Mouse (Mus musculus): Measurements from ENCODE around the gene Supt6. TPM values are rescaled to one million over a fixed set of nuclear protein-coding genes. Genes with fewer than 3 reads are reported as not detected.

Supt6 gene
- polyA plus RNA-seq (2017; shearing (Covaris generic)) = 10 to 100 TPM; 35.7 to 38.9 TPM

DNA sequence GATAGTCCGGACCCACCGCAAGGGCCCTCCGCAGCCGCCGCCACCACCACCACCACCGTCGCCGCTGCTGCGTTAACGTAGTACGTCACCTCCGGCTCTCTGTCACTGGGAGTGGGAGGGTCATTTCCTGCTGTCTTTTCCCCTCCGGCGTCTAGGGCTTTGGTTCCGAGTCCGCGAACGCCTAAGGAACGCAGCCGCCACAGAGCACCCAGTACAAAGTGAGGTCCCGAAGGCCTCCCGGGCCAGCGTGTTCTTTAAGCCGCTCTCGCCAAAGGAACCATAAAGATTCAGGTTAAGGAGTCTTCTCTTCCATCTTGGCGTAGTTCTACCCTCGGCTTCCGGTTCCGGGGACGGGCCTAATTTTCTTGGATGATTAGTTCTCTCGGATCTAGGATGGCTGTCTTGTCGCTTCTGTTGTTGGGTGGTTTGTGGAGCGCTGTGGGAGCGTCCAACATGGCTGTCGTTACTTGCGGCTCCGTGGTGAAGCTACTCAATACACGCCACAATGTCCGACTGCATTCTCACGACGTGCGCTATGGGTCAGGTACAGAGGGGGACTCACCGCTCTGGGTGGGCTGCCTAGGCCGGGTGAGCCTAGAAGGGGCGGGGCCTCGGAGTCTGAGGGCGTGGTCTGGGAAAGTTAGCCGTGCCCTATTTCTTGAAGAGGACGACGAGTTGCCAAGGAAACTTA lies at the start of gene Supt6, which contains the start of gene Sdf2:
Supt6 (minus strand) TSS at position 361 of the 691 bp plus-strand sequence.
Sdf2 (plus strand) TSS at position 120 of the 691 bp plus-strand sequence.

DNA sequence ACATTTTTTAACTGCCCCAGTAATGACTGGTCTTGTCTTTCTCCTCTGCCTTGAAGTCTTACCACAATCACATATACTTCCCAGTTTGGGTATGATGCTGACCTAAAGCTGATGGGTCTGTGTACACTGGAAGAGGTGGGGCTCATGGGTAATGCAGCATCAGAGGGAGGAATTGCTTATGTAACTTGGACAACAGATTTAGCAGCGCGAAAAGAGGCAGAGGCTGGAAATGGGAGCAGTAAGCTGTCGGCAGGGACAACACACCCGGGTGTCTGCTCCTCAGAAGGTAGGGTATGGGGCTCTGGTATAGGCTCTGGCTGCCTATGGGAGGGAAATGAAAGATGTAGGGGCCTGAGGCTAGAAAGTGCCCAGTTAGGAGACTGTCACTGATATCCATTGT lies 44.9 kb upstream of the Supt6 start, which contains the start of gene BC030499:
BC030499 (plus strand) TSS at position 188 of the 400 bp plus-strand sequence.

DNA sequence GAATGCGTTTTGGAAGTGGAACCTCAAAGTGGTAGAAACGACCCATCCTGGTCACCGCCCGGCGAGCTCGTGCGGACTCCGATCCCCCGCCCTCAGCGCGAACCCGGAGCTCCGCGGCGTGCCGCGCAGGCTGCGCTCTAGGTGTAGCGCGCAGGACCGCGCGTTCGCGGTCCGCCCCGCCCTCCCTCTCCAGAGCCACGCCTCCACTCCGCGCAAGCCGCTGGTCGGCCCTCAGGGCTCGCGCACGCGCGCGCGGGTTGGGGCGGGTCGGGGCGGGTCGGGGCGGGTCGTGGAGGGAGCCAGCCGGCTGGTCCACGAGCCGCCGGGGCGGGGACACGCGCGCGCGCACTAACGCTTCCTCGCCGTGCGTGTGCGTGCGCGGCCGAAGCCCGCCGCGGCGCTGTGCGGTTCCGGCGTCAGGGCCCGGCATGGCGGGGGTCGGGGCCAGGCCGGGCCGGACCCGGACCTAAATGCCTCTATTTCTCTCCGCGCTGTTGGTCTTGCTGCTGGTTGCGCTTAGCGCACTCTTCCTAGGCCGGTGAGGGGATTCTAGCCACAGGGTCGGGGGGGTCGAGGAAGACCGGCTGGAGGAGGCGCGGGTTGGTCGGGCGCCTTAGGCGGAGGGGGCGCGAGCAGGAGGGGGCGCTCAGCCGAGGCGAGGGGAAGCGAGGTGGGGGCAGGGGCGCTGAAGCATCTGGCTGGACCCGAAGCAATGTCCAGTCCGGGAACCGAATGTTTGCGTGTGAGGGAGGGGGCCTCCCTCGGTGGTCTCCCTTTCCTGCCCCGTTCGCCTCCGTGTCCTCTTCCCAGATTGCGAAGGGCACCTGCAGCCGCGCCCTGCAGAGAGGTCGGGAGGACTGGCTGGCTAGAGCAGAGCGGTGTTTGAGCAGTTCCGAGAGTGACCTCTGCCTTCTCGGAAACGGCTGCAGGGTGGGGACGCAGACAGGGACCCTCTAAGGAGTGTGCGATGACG lies 15.9 kb upstream of the Supt6 start, which contains the start of gene 2610507B11Rik:
2610507B11Rik (plus strand) TSS at position 373 of the 973 bp plus-strand sequence.

DNA sequence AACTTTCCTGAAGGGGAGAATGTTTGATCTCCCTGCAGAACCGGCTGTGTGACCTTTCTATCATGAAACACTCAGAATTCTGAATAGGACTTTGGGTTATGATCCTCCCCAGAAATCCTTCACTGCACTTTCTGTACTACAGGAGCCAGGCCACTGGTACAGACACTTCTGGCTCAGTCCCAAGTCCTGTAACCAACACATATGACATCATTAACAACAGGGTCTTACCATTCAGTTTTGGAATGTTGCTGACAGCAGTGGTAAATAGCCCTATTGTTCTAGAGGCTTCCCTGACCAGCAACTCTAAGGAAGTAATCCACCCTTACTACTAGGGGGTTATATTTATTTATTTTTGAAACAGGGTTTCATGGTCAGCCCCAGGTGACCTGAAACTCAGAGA lies 52.7 kb downstream of the Supt6 start, which contains the start of gene Proca1:
Proca1 (plus strand) TSS at position 280 of the 400 bp plus-strand sequence.

DNA sequence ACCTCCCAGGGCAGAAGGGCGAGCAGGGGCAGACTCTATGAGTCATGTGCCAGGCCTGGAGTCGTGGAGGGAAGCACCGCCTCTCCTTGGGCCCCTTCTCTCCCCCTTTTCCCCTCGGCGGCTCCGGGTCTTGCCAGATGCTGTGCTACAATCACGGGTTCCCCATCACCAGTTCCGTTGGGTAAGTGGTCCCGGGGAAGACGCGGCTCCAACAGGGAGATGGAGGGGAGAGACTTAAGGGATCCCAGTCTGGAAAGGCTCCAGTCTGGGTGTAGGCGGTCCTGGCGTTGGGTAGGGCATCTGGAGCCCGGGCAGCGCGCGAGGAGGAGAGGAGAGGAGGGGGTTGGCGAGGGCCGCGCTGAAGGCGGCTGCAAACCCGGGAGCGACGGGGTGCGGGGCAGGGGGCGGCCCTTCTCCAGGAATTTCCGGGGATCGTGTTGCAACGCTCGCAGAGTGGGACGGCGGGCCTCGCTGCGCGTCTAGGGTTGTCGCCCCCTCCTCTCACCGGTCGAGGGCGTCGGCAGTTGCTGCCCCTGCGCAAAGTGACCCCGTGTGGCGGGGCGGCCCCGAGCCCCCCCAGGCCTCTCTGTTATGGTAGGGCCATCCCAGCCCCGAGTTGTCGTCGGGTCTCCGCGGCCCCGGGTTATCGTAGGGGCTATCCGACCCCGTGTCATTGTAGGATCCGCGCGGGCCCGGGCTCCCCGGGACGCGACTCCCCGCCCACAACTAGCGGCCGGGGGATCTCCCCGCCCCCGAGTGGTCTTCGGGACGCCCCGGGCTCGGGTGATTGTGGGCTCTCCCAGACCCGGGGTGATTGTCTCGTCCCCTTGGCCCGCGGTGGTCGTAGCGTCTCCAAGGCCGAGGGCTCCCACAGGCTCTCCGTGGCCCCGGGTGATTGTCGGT lies 57.2 kb downstream of the Supt6 start, which contains the start of gene Rab34:
Rab34 (plus strand) TSS at position 100 of the 903 bp plus-strand sequence.

DNA sequence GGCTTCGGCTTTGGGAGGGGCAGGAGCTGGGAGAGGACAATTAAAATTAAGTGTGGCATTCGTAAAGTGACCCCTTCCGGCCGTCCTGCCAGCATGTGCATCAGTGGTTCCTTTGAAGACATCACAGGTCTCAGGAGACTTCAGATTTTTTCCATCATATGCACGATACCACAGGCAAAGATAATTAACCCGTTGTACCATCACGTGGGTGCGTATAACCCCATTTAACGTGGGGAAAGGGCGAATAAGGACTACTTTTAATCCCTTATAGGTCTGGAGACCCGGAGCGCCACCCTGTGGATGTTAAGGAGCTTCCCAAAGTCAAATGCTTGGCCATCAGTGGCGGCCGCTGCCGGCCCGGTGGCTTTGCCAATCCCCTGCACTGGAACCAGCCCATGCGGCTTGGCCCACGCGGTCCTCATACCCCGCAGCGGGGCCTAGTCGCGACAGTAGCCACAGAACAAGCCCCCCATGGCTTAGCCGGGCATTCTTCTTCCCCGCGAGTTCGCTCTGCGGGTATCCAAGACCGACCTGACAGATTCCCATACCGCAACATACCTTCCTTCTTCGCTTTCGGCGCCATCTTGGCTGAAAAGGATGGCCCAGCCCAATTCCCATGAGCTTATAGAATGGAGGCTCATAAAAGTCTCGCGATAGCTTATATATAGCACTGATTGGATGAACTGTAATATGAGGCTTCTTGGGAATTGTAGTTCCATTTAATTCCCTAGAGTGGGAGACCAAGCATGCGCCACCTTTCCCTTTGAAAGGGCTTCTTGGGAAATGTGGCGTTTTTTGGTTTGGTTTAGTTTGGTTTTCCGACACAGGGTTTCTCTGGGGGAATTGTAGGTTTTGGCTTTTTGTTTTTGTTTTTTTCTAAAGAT lies 62.6 kb downstream of the Supt6 start, which contains the start of gene Rpl23a:
Rpl23a (minus strand) TSS at position 624 of the 884 bp plus-strand sequence.

DNA sequence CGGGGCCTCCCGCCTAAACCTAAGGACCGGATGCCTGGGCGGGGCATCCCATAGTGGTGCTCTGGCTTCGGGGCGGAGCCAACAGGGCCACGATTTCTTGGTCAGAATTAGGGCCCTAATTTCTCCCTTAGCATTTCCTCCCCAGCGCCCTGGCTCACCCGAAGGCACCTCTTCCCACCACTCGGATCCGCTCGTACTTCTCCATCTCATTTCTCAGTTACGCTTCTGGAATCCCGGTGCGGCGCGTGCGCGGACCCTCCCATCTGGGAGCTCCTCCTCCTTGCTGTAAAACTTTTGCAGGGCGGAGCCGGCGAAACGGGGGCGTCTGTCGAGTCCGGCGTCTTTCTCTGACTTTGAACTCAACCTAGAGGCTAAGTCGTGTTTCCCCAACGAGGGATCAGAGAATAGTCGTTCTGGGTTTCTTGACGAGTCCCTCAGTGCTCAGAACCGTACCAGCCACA lies 69.4 kb downstream of the Supt6 start, which contains the start of the genes Nek8 and Tlcd1:
Nek8 (minus strand) TSS at position 274 of the 461 bp plus-strand sequence.
Tlcd1 (plus strand) TSS at position 310 of the 461 bp plus-strand sequence.

DNA sequence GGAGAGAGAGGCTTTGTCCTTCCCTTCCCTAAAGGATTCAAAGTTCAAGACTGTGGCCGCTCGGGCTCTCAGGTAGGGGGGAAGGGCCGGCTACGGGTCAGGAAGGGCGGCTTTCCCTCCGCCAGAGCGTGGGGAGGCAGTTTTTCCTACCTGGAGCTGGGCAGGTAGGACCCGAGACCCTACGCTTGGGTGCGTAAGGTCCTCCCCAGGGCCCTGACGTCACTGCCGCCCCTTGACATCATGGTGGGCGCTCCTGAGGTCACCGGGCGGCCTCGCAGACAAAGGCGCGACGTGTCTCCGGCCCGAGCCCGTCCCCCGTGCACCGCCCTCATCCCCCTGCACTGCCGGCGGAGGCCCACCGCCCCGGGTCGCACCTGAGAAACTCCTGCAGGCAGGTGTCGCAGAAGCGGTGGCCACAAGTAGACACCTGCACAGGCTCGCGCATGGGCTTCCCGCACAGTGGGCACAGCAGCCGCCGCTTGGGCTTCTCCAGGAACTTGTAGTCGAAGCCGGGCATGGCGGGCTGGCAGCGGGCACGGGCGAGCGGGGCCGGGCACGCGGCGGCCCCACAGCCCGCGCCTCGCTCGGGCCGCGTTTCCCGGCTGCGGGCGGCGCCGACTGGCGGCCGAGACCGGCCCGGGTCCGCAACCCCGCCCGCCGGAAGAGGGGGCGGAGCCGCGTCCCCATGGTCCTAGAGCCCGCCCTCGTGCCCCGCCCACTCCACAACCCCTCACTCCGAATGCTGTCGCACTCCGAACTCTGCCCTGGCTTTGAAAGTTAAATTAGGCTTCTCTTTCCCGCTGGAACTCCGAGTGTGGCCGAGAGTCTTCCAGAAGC lies 80.6 kb downstream of the Supt6 start, which contains the start of gene Traf4:
Traf4 (minus strand) TSS at position 666 of the 837 bp plus-strand sequence.

Other genes starting within 250 kb of the Supt6 start
- gene Dhrs13, start 213.7 kb downstream of the Supt6 start, polyA plus RNA-seq (2017; shearing (Covaris generic)) = 10 to 100 TPM in 1 of 2 experiments, 1 to 10 TPM in 1; 3.5 to 11.3 TPM
- 10 to 100 TPM; 45.2 to 46.9 TPM for gene Flot2, start 208.1 kb downstream of the Supt6 start, polyA plus RNA-seq (2017; shearing (Covaris generic))
- gene Eral1, start 165.6 kb downstream of the Supt6 start, polyA plus RNA-seq (2017; shearing (Covaris generic)) = 10 to 100 TPM; 35.2 to 42.6 TPM
- 10 to 100 TPM; 16.4 to 22.2 TPM for gene Fam222b, start 151.3 kb downstream of the Supt6 start, polyA plus RNA-seq (2017; shearing (Covaris generic))
- 10 to 100 TPM; 37.7 to 41.3 TPM for gene Traf4, start 80.4 kb downstream of the Supt6 start, polyA plus RNA-seq (2017; shearing (Covaris generic))
- 10 to 100 TPM; 10.2 to 10.5 TPM for gene Nek8, start 69.3 kb downstream of the Supt6 start, polyA plus RNA-seq (2017; shearing (Covaris generic))
- 1 to 10 TPM; 3.2 to 3.4 TPM for gene Tlcd1, start 69.3 kb downstream of the Supt6 start, polyA plus RNA-seq (2017; shearing (Covaris generic))
- 1,000 to 10,000 TPM; 1,229 to 1,373 TPM for gene Rpl23a, start 62.4 kb downstream of the Supt6 start, polyA plus RNA-seq (2017; shearing (Covaris generic))
- 1 to 10 TPM; 1.6 to 3.9 TPM for gene Rab34, start 57.6 kb downstream of the Supt6 start, polyA plus RNA-seq (2017; shearing (Covaris generic))
- 1 to 10 TPM in 1 of 2 experiments, under 1 TPM in 1; 0.71 to 3.6 TPM for gene Proca1, start 52.6 kb downstream of the Supt6 start, polyA plus RNA-seq (2017; shearing (Covaris generic))
- gene Sdf2, start 241 bp downstream of the Supt6 start, polyA plus RNA-seq (2017; shearing (Covaris generic)) = 100 to 1,000 TPM in 1 of 2 experiments, 10 to 100 TPM in 1; 85.9 to 108 TPM
- 10 to 100 TPM; 70.9 to 82.1 TPM for gene 2610507B11Rik, start 15.8 kb upstream of the Supt6 start, polyA plus RNA-seq (2017; shearing (Covaris generic))
- gene BC030499, start 44.9 kb upstream of the Supt6 start, polyA plus RNA-seq (2017; shearing (Covaris generic)) = 1 to 10 TPM in 1 of 2 experiments, under 1 TPM in 1; 0.61 to 1.1 TPM
- gene Spag5, start 55.5 kb upstream of the Supt6 start, polyA plus RNA-seq (2017; shearing (Covaris generic)) = 1 to 10 TPM; 1.8 to 2.6 TPM
- gene Aldoc, start 77.0 kb upstream of the Supt6 start, polyA plus RNA-seq (2017; shearing (Covaris generic)) = 10 to 100 TPM in 1 of 2 experiments, 1 to 10 TPM in 1; 4.7 to 11.9 TPM
- gene Pigs, start 82.4 kb upstream of the Supt6 start, polyA plus RNA-seq (2017; shearing (Covaris generic)) = 100 to 1,000 TPM in 1 of 2 experiments, 10 to 100 TPM in 1; 97.8 to 113 TPM
- gene Unc119, start 97.5 kb upstream of the Supt6 start, polyA plus RNA-seq (2017; shearing (Covaris generic)) = 10 to 100 TPM; 58.4 to 82.5 TPM
- gene Foxn1, start 140.6 kb upstream of the Supt6 start, polyA plus RNA-seq (2017; shearing (Covaris generic)) = under 1 TPM; 0.30 to 0.45 TPM
- gene Slc13a2, start 176.2 kb upstream of the Supt6 start, polyA plus RNA-seq (2017; shearing (Covaris generic)) = not detected
- 1 to 10 TPM; 2.6 to 3.1 TPM for gene Slc46a1, start 219.7 kb upstream of the Supt6 start, polyA plus RNA-seq (2017; shearing (Covaris generic))

Data from inflammation-experienced regulatory T-cells (primary cell).